Mouse (Mus musculus): ENCODE measurements around the gene Magi2.
"Not testable (repeated sequence)": the region's sequence is repeated elsewhere in the genome, so short reads cannot be mapped to it uniquely, and the experiment has no call there.

The Magi2 gene

DNA sequence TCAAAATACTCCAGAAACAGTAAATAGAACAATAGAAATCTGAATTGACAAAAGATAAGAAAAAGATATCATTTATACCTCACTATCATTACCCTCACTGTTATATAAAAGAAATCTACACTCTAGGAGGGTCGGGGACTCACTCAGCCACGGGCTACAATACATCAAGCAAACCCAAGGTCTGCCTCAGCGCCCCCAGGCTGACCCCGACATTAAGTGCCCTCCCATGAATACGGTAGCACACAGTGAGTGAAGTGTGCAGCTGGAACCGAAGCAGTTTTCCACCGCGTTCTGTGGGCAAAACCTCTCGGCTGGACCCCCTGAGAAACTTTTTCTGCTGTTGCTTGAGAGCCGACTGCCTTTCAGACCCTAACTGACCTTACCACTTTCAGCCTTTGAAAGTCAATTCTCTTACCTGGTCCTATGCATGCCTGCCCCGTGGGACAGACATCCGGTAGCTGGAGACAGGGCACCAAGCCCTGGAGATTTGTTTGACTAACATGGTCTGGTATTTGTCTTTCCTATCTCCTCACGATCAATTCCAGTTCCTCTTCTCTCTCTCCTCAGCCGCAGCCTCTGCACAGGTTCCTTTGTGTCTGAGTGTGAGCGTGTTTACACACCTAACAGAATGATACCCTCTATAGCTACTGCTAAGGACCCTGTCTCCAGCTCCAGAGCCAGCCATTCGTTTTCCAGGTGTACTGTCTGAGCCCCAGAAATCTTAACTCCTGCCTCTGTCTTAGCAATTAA lies 1285.7 kb downstream of the Magi2 start:
- CTCF ChIA-PET, result no interaction called here
- POLR2A ChIA-PET, result interaction anchor here in 2 of 4 experiments (0.6 to 1.0 kb wide), 2 partner anchors 96 to 165 kb away, joined by 3 to 7 read pairs; no protein-coding TSS in a partner anchor

DNA sequence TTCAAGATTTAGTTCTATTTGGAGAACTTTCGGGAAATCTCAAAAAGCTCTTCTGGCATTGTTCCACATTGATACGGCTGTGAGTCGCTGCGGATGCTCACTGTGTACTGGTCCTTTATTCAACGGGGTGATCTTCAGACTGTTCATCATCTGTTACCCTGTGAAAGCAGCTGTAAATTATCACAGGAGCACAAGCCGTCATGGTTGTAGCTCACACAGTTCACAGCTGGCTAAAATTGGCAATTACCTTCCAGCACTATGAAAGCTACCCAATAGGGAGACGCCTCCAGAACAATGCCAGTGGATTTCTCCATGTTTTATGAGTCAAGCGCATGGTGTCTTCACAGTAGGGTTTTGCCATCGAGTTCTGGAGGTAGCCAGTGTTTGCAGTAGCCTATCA lies 1294.8 kb downstream of the Magi2 start:
- ChIA-PET CTCF (no interaction called here), POLR2A (no interaction called here)

GRCm38 (mm10) chr5:20522047-20522446 lies 1295.2 kb downstream of the Magi2 start:
- CTCF ChIA-PET, result interaction anchor here in 1 of 4 experiments (0.6 kb wide), 1 partner anchor 128 kb away, joined by 4 read pairs; no protein-coding TSS in a partner anchor
- POLR2A ChIA-PET, result no interaction called here

DNA sequence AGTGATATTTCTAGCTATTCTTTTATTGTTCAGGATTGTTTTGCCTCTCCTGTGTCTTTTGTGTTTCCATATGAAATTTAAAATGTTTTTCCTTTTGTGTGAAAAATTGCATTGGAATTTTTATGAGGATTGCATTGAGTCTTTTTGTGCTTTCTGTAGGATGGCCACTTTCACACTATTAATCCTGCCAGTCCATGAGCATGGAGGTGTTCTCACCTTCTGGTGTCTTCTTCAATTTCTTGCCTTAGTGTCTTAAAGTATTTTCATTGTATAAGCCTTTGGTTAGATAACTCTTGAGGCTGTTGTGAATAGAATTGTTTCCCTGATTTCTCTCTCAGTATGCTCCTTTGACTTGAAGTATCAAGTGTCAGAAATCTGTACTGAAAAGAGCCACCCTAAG lies 1296.9 kb downstream of the Magi2 start:
- ChIA-PET CTCF (no interaction called here), POLR2A (no interaction called here)

DNA sequence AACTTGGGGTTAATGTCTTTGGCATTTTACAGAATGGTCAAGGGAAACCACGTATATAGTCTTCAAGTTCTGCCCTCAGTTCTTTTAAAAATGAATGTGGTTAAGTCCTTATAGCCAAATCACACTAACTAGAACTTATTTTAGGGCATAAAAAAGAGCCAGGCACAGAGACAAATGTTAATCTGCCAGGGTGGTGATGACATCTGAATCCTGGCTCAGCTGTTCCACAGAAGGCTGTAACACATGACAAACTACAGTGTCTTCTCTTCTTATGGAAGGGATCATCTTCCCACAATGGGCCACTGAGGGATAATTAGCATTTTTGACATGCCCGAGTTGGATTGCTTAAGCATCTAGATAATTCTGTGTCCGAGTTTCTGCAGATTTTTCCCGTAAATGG lies 1299.8 kb downstream of the Magi2 start:
- POLR2A ChIA-PET, CTCF ChIA-PET: not testable (repeated sequence)

- ChIA-PET CTCF (no interaction called here), POLR2A (interaction anchor here in 1 of 4 experiments (1.1 kb wide), 1 partner anchor 18 kb away, joined by 3 read pairs; no protein-coding TSS in a partner anchor)
Measured at GRCm38 (mm10) chr5:20536544-20536943, 1309.7 kb downstream of the Magi2 start.

DNA sequence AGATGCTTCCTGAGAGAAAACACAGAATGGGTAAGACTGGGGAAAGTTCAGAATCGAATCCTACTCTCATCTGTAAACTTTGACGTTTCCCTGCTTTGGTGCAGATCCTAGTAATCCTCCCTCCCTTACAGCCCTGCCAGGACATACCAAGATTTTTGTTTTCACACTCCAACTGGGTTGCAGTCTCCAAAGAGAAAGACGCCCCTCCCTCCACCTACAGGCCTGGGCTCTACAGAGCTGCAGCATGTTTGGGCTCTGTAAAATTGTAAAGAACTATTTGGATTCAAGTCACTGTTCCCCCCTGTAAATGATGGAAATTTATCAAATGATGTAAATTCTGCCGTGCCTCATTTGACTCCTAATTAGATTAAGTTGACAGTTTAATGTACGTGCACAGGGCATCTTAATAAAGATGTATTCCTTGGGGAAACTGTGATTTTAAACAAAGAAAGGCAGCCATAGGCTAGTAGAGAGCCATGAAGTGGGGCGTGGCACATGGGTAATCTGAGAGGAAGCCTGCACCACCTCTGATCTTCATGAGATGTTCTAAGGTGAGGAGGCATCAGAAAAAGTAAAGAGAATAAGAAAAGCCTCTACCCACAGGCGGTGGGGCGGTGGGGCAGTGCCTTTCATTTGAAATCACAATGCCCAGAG lies 1310.7 kb downstream of the Magi2 start:
- ChIA-PET CTCF (no interaction called here), POLR2A (interaction anchor here in 1 of 4 experiments (1.1 kb wide), 1 partner anchor 18 kb away, joined by 3 read pairs; no protein-coding TSS in a partner anchor)

- ChIA-PET POLR2A (no interaction called here), CTCF (no interaction called here)
Measured at GRCm38 (mm10) chr5:20544374-20544773, 1317.5 kb downstream of the Magi2 start.

DNA sequence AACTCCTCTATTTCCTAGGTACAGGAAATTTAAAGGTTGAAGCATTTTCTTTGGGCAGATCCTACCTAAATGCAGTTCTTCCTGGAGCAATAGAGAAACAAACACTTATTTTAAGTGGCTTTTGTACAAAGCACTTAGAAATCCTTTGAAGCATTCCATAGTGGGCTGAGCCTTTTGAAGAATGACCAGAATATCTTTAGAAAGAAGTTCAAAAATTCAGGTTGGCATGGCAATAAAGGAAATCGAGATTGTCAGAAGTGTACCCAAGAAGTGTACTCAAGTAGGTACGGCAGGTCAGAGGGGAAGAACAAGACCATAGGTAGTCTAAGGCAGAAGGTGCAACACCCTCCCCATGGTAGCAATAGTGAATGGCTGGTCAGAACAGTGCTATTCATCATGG lies 1332.5 kb downstream of the Magi2 start:
- POLR2A ChIA-PET, result no interaction called here
- CTCF ChIA-PET, result no interaction called here

DNA sequence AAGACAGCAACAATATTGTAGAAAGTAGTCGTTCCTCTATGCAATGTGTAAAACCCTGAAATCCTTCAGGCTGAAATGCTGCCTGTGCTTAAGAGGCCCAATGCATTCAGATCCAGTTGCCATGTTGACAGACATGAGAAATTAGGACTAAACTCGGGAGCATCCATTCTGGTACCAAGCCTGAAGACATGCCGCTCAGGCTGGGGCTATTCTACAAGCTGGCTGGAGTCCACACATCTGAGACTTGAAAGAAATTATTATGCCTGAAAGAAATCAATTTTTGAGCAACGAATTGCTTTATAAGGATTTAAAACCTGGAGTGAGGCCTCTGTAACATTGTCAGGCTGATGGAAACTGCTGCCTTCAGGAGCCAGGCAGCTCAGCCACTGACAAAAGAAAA lies 1333.0 kb downstream of the Magi2 start:
- CTCF ChIA-PET, result no interaction called here
- POLR2A ChIA-PET, result no interaction called here

DNA sequence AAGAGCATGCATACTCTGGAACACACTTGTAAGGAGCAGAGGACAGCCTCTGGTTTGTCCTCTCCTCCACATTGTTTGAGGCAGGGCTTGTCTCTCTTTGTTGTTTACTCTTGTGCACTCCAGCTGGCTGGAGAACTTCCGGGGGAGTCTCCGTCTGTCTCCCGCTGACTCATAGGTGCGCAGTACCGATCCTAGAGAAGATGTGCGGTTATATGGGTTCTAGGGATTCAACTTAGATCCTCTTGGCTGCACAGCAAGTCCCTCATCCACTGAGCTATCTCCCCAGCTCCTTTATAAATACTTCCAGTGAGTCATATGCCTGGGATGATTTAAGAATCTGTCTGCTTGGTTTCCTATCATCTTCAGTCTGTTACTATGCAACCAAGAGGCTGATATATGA lies 1341.6 kb downstream of the Magi2 start:
- POLR2A ChIA-PET, result interaction anchor here in 2 of 4 experiments (0.9 to 1.8 kb wide), 5 partner anchors 30 to 82 kb away, joined by 3 to 4 read pairs (median 3); no protein-coding TSS in a partner anchor
- CTCF ChIA-PET, result interaction anchor here in 1 of 4 experiments (0.7 kb wide), 1 partner anchor 1967 kb away, joined by 3 read pairs; no protein-coding TSS in a partner anchor

DNA sequence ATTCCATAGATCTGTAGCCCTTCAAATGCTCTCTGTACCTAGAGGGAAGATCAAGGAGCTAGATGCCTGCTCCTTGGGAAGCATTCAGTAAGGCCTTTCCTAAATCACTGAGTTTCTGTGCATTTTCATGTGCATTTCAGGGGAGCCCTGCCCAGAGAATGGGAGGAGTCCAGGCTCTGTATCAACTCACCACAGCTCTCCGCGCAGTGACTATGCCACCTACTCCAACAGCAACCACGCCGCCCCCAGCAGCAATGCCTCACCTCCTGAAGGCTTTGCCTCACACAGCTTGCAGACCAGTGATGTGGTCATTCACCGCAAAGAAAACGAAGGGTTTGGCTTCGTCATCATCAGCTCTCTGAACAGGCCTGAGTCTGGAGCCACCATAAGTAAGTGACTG lies 1342.1 kb downstream of the Magi2 start:
- CTCF ChIA-PET, result no interaction called here
- POLR2A ChIA-PET, result interaction anchor here in 1 of 4 experiments (0.9 to 1.8 kb wide), 4 partner anchors 32 to 82 kb away, joined by 3 to 4 read pairs (median 3); no protein-coding TSS in a partner anchor

- CTCF ChIA-PET, result no interaction called here
- POLR2A ChIA-PET, result no interaction called here
Measured at GRCm38 (mm10) chr5:20574816-20575215, 1348.0 kb downstream of the Magi2 start.

DNA sequence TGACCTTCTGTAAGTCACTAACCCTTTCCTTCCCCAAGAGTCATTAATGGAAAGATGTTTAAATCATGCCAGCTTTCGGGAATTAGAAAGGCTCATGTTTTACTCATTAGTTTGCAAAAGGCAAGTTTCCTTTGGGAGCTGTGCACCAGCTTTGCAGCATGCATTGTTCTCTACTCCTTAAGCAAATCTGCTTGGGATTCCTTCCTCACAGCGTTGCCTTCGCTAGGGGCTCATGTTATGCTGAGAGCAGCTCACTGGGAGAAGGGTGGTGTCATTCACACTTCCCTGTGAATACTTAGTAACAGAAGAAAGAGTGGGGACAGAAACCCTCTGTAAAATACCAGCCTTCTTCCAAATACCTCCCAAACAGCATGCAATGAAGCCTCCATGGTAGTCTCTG lies 1349.0 kb downstream of the Magi2 start:
- CTCF ChIA-PET, result no interaction called here

DNA sequence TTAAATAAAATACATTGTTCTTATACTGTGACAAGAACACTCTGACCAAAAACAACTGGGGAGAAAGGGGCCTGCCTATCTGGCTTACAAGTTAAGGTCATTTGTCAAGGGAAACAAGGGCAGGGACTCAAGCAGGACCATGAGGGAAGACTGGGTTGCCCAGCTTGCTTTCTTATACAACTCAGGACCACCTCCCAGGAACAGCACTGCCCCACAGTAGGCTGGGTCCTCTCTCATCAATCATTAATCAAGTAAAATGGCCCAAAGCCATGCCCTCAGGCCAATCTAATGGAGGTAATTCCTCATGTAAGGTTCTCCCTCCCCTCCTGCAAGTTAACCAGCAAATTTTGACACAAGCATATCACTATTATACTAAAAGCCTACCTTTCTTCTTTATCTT lies 1349.4 kb downstream of the Magi2 start:
- ChIA-PET CTCF (no interaction called here), POLR2A (interaction anchor here in 1 of 4 experiments (1.4 kb wide), 1 partner anchor 26 kb away, joined by 5 read pairs; no protein-coding TSS in a partner anchor)

More for the DNA sequence above, 1349.0 kb downstream of the Magi2 start:
- POLR2A ChIA-PET, result interaction anchor here in 1 of 4 experiments (1.4 kb wide), 1 partner anchor 26 kb away, joined by 5 read pairs; no protein-coding TSS in a partner anchor

DNA sequence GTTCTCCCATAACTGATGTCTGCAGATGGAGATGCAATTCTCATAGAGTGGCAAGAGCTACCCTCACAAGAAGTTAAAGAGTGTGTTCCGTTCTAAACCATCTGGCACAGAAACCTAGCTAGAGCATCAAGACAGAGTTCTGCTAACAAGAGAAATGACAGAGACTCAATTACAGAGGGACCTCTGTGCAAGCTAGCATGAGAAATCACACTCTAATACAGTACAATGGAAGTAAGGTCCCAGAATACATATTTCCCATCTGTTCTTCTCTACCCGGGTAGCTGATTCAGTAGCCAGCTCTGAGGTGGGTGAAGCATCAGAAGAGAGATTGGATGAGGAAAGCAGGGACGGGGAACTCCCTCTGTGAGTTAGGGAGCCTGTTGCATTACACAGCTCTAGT lies 1351.8 kb downstream of the Magi2 start:
- ChIA-PET CTCF (no interaction called here), POLR2A (no interaction called here)

- ChIA-PET POLR2A (no interaction called here), CTCF (no interaction called here)
Measured at GRCm38 (mm10) chr5:20580619-20581018, 1353.8 kb downstream of the Magi2 start.

GRCm38 (mm10) chr5:20582995-20583435 lies 1356.2 kb downstream of the Magi2 start:
- CTCF ChIA-PET, result no interaction called here
- POLR2A ChIA-PET, result no interaction called here

GRCm38 (mm10) chr5:20583639-20584038 lies 1356.8 kb downstream of the Magi2 start:
- ChIA-PET POLR2A (no interaction called here), CTCF (no interaction called here)

DNA sequence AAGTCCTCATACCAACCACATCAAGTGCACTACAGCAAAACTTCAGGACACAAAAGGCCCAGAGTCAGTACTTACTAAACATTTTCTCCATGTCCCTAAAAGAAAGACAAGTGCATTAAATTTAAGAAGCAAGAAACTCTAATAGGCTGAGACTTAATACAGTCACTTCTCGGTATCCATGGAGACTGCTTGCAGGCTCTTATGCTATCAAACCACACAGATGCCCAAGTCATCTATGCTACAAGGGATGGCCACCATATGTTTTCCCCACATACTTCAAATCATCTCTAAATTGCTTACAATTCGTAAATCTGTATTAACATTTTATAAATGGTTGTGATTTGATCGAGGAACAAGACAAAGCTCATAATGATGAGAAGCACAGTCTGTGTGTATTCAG lies 1357.9 kb downstream of the Magi2 start:
- ChIA-PET POLR2A (no interaction called here), CTCF (no interaction called here)

- CTCF ChIA-PET, result no interaction called here
Measured at GRCm38 (mm10) chr5:20589731-20590130, 1362.9 kb downstream of the Magi2 start.

More at GRCm38 (mm10) chr5:20589731-20590130, 1362.9 kb downstream of the Magi2 start:
- POLR2A ChIA-PET, result no interaction called here

All from embryonic stem cell, embryonic (primary cell).